Mouse (Mus musculus) CD8-positive naive resting alpha-beta T cell, adult 2 months (primary cell): ENCODE measurements around the gene Mybpc2.

ENCODE experiments used
- DNase-seq, 2 experiments: peaks; one replicate each; pipeline ENCODE4 v3.0.0; 2022; ENCODE audit warnings: low read depth in 2 of 2, low spot score in 2 of 2

The Mybpc2 gene

DNA sequence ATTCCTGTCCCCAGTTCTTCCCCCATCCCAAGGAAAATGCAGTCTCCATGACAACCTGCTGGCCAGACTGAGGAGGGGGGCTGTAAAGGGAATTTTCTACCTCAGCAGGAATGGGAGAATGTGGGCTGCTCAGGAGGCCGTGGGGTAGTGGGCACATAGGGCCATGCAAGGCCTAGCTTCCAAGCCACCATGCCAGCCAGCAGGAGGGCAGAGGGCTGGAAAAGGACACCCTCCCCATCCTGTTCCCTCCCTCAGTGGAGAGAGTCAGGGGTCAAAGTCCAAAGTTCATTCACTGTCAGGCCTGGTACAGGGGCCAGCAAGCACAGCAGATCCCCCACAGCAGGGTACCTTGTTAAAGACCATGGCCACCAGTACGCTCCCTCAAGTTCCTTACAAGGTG is 59.3 kb downstream of the Mybpc2 start, which contains the start of gene Aspdh:
Gene Aspdh (plus strand): TSS at position 281 of the 400 bp plus-strand sequence.
- no peak for DNase-seq

DNA sequence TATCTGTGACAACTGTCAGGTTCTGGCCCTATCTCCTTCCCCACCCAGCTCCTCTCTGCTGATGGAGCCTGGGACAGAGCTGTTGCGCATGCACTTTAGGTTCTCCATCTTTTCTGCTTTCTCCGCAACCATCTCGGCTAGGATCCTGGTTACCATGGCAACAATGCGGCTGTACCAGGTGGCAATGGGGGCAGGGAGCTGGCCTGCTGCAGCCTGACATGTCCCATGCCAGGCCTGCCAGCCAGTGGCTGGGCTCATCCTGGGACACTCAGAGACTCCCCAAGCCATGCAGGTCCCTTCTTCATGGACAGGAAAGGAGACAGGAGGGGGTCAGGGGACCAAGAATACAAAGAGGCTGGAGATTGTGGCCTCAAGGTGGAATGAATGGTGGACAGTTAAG is 59.9 kb downstream of the Mybpc2 start:
- DNase-seq: no peak

DNA sequence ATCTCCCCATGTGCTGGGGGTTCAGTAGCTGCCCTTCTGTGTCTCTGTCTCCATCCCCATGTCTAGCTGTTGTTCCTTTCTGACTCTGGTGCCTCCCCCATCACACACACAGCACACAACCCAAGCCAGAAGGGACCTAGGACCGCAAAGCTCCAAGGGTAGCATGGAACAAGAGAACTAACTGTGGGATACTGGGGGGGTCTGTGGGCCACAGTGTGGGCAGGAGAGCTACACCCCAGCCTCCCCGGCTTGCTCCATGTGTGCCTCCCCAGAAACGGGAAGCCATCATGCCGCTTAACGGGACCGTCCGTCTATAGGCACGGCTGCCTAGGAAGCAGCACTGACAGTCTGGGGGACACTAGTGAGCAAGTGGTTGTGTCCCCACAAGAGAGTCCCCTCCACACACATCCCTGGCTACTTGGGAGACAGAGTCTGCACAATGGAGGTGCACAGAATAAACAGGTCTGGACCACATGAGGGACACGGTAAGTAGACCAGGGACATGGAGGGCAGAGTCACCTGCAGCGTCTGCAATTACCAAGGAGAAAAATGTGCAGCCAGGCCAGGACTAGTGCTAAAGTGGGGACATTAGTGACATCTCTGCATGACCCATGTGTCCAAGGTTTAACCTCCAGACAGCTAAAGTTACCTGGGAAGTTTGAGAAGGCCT is 60.8 kb downstream of the Mybpc2 start:
- no peak for DNase-seq

DNA sequence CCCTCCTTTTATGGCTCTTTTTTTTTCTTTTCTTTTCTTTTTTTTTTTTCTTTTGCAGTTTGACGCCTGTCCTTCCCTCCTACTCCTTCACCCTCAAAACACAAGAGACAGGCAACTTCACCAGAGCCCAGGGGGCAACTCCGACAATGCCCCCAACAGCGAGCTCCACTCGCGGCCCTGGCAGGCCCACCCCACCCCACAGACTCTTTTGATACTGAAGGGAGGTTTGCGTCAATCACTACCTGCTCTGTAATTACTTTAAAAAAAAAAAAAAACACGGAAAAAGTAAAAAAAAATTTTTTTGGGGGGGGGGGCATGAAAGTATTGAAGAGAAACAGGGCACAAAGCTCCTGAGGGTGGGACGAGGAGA is 61.4 kb downstream of the Mybpc2 start:
- no peak for DNase-seq

DNA sequence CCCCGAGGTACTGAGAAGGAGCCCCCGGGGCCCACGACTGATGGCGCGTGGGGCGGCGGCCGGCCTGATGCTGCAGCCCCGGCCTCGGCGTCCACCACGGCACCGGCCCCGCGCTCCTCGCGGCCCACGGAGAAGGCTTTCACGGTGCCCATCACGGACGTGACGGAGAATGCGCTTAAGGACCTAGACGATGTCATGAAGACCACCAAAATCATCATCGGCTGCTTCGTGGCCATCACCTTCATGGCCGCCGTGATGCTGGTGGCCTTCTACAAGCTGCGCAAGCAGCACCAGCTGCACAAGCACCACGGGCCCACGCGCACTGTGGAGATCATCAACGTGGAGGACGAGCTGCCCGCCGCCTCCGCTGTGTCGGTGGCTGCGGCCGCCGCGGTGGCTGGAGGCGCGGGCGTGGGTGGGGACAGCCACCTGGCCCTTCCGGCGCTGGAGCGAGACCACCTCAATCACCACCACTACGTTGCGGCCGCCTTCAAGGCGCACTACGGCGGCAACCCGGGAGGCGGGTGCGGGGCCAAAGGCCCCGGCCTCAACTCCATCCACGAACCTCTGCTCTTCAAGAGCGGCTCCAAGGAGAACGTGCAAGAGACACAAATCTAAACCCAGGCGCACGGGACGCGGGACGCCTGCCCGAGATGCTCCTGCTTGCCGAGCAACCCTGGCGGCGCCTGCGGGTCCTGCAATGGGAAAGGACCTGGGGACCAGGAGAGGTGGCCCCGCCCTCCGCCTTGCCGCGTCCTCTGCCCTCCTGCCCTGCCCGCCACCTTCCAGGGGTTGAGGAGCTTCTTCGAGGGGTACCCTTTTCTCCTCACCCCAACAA is 62.0 kb downstream of the Mybpc2 start:
- no peak for DNase-seq

- no peak for DNase-seq
Observed at GRCm38 (mm10) chr7:44461503-44462217, 62.8 kb downstream of the Mybpc2 start.

DNA sequence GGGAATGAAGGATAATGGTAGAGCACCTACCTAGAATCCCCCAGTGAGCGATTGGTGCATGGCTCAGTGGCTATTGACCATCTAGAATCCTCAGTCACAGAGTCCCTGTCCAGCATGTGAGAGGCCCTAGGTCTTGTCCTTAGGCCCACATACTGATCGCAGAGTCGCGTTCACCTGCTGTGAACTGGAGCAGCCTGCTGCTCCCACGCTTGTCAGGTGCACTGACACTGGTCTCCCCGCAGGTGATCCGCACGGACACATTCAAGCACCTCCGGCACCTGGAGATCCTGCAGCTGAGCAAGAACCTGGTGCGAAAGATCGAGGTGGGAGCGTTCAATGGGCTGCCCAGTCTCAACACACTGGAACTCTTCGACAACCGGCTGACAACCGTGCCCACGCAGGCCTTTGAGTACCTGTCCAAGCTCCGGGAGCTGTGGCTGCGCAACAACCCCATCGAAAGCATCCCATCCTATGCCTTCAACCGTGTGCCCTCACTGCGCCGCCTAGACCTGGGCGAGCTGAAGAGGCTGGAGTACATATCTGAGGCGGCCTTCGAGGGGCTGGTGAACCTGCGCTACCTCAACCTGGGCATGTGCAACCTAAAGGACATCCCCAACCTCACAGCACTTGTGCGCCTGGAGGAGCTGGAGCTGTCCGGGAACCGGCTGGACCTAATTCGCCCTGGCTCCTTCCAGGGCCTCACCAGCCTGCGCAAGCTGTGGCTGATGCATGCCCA is 63.5 kb downstream of the Mybpc2 start:
- no peak for DNase-seq

DNA sequence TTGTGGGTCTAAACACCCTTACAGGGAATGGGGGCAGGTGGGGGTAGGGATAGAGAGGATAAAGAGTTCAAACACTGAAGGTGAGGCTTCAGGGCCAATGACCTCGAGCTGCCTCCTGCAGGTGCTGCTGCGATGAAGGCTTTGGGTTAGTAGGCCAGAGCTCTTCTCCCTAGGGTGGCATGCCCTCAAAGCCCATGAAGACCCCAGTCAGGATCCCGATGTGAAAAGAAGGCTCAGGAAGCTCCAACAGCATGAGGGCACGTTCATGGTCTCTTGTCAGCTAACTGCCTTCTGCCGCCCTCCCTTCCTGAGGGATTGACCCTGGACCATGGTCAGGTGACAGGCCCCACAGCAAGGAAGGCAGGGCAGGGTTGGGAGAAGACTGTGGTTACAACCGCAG is 64.4 kb downstream of the Mybpc2 start:
- DNase-seq: no peak

DNA sequence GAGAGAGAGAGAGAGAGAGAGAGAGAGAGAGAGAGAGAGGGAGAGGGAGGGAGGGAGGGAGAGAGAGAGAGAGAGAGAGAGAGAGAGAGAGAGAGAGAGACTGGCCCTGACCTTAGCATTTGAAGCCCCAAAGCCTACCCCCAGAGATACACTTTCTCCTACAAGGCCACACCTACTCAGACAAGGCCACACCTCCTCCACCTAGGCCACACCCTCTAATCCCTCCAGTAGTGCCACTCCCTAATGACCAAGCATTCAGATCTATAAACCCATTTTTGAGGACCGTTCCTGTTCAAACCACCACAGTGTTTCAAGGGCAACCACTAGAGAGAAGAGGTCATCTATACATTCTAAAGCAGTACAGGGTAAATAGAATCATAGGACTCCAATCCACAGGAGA is 68.2 kb downstream of the Mybpc2 start:
- no peak for DNase-seq

GRCm38 (mm10) chr7:44453256-44453655 is 71.2 kb downstream of the Mybpc2 start:
- no peak for DNase-seq
